Mouse (Mus musculus) bone marrow, adult 2 months (tissue): Measurements from ENCODE around the gene Esam. TPM values are rescaled to one million over a fixed set of nuclear protein-coding genes. Genes with fewer than 3 reads are reported as not detected.

Experiments
- H3K27ac ChIP-seq: fragments of 200-500 bp; 2 replicates; pipeline ENCODE4 v1.5.1; 2012; ENCODE audit warnings: low read depth, mild to moderate bottlenecking, control low read depth, inconsistent platforms, low read length; ENCODE audit not compliant: control insufficient read depth, poor library complexity, insufficient read depth
- H3K4me1 ChIP-seq: fragments of 200-500 bp; 2 replicates; pipeline ENCODE4 v1.6.1; 2011; ENCODE audit warnings: low read length; ENCODE audit not compliant: control insufficient read depth, insufficient read depth
- H3K4me3 ChIP-seq: fragments of 200-500 bp; replicated peaks from 2 replicates; pipeline ENCODE3; 2011; ENCODE audit warnings: mild to moderate bottlenecking, low read depth, low read length, control low read depth; ENCODE audit not compliant: control insufficient read depth
- CTCF ChIP-seq: fragments of 200-500 bp; IDR thresholded peaks from 2 replicates; pipeline ENCODE4 v1.5.1; 2011; ENCODE audit warnings: low read length, control low read depth; ENCODE audit not compliant: control insufficient read depth, insufficient read depth
- POLR2A ChIP-seq: fragments of 200-500 bp; IDR thresholded peaks from 2 replicates; pipeline ENCODE4 v1.6.1; 2011; ENCODE audit warnings: low read depth, mild to moderate bottlenecking, control low read depth, low read length, borderline replicate concordance; ENCODE audit not compliant: control insufficient read depth
- WGBS: fragments of 180-500 bp; shearing (Covaris S2); methylation state at CpG from one replicate; pipeline ENCODE4 v1.1.7; 2018; 5-methylcytosine and 5-hydroxymethylcytosine counted together
- polyA plus RNA-seq: library from polyadenylated mRNA; stranded (reverse); fragments of >200 nt; gene quantifications from 2 replicates; pipeline ENCODE4 v1.2.4, GENCODE M21; 2011; ENCODE audit warnings: low replicate concordance; ENCODE audit not compliant: missing spikeins, insufficient read depth, insufficient read length

Gene Esam
- polyA plus RNA-seq, 1 experiment: 10.8 TPM

DNA sequence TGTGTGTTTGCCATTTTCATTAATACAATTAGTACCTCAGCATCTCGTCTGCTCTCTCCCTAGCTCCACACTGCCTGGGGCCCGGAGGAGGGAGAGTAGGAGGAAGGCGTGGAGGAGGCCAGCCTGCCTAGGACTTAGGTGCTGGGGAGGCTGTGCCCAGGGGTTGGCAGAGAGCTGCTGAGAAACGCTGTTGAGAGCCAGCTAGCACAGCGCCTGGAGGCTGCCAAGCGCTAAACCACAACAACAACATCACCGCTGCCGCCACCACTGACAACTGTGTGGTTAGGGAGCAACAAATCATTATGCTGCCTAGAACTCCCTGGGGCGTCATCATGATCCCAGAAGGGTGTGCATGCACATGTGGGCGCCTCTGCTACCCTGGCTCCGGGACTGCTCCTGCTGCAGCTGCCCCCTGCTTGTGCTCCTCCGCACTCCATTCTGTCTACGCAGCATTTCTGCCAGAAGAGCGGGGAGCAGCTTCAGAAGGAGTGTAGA lies 48.6 kb downstream of the Esam start:
- 2% methylated on average over 14 of the region's 14 CpGs for WGBS
- Histone ChIP-seq H3K4me3 (no peak overlapping the region), H3K4me1 (no peaks in the 10 kb centered on the region; the same call in 1 of the 2 replicates), H3K27ac (no peak overlapping the region)
- TF ChIP-seq POLR2A: no peak
- no peak for TF ChIP-seq CTCF

DNA sequence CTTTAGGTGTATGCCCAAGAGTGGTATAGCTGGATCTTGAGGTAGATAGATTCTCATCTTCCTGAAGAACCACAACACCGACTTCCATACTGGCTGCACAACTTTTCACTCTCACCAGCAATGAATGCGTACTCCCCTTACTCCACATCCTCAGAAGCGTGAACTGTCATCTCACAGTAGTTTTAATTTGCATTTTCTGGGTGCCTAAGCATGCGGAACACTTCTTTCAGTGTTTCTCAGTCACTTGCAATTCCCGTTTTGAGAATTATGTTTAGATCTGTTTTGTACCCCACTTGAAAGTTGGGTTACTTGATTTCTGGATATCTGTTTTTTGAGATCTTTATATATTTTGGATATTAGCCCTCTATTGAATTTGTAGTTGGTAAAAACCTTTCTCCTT lies 55.7 kb downstream of the Esam start:
- TF ChIP-seq POLR2A (no peak), CTCF (no peak)
- Histone ChIP-seq H3K4me3 (no peak overlapping the region), H3K27ac (no peak overlapping the region), H3K4me1 (no peaks in the 10 kb centered on the region)
- WGBS: 75% methylated on average over 5 of the region's 5 CpGs

DNA sequence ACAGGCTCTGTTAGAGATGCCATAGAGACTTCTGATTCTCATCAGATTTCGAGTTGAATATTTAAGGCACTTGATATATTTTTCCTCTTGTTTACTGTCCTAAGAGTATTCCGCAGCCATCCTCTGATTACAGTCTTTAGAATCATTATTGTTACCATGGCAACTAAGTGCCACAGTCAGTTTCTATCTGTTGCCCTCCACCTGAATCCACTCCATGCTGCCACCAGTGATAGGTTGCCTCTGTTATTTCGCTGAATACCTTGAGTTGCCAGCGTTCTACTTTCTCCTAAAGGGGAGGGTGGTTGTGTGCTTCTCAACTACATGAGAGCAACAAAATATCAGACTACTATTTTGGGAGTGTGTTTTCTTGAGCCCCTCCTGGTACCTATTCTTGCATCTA lies 58.8 kb downstream of the Esam start:
- Histone ChIP-seq H3K4me1 (no peaks in the 10 kb centered on the region), H3K4me3 (no peak overlapping the region), H3K27ac (no peak overlapping the region)
- 83% methylated on average over 4 of the region's 4 CpGs for WGBS
- TF ChIP-seq CTCF: no peak
- no peak for TF ChIP-seq POLR2A

Other genes with a start within 250 kb of the Esam start
- gene Ccdc15, start 179.6 kb upstream of the Esam start, polyA plus RNA-seq: 1.8 and 3.1 TPM in 2 replicates
- gene Hepacam, start 160.7 kb upstream of the Esam start, polyA plus RNA-seq: 0.67 TPM in 1 of 2 replicates, not detected in the other
- 4.8 and 9.6 TPM in 2 replicates for gene Robo4, start 126.2 kb upstream of the Esam start, polyA plus RNA-seq
- 4.8 and 10.8 TPM in 2 replicates for gene Robo3, start 94.8 kb upstream of the Esam start, polyA plus RNA-seq
- gene Msantd2, start 38.8 kb upstream of the Esam start, polyA plus RNA-seq: 11.2 and 29.1 TPM in 2 replicates
- 4.0 and 12.2 TPM in 2 replicates for gene Vsig2, start 11.2 kb downstream of the Esam start, polyA plus RNA-seq
- gene Nrgn, start 24.8 kb downstream of the Esam start, polyA plus RNA-seq: 92.9 and 101 TPM in 2 replicates
- 1.9 and 7.2 TPM in 2 replicates for gene Siae, start 27.6 kb downstream of the Esam start, polyA plus RNA-seq
- 1.4 and 3.7 TPM in 2 replicates for gene Spa17, start 85.6 kb downstream of the Esam start, polyA plus RNA-seq
- gene Tbrg1, start 129.2 kb downstream of the Esam start, polyA plus RNA-seq: 17.4 and 49.2 TPM in 2 replicates
- not detected in 2 replicates for gene Panx3, start 141.2 kb downstream of the Esam start, polyA plus RNA-seq
- gene Olfr160, start 188.2 kb downstream of the Esam start, polyA plus RNA-seq: 0.36 and 0.57 TPM in 2 replicates
- not detected in 2 replicates for gene Olfr874, start 217.0 kb downstream of the Esam start, polyA plus RNA-seq
- gene Olfr875, start 243.8 kb downstream of the Esam start, polyA plus RNA-seq: not detected in 2 replicates